In the genomic region with DNA sequence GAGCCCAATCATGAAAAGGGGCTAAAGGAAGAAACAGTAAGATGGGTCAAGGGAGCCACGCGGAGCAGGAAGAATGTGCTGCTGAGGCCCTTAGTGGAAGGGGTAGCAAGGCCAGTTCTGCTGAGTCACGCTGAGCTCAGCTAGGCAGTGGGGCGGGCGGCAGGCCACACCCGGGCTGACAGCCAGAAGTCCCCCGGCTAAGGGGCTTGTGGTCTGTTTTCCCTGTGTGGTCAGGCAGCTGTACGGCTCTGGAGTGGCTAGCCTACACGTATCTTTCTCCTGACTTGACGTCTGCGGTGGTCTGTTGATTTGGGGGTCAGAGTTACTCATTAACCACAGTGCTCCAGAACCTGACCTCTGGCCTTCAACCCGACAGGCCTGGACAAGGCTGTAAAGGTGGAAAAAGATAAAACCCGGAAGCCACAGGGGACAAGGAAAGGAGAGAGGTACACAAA, we compare ENCODE assay signal across 8 mouse cellular contexts. TPM values are rescaled to one million over a fixed set of nuclear protein-coding genes. Genes with fewer than 3 reads are reported as not detected.
DNase-seq lines count a peak whose midpoint lies in the region; ATAC-seq and TF ChIP-seq lines count a peak whose summit lies in the region.

No protein-coding gene starts in this region.

- H3K36me3 ChIP-seq in heart, postnatal 0 days (replicated peaks; ENCODE audit: control insufficient read depth, insufficient read depth, low read length) = peaks cover 45% of the 10 kb centered on the region
- peaks cover 85% of the 10 kb centered on the region for H3K36me3 ChIP-seq in megakaryocyte, embryonic 14.5 days (replicated peaks; ENCODE audit: low read length)
- peaks cover 10% of the 10 kb centered on the region; the same call in 1 of the 2 replicates for H3K36me3 ChIP-seq in stomach, embryonic 15.5 days

- no peak overlapping the region for H3K4me2 ChIP-seq in heart, postnatal 0 days (ENCODE audit: low read depth, low read length)
- peak overlapping the region; percentile 54 for H3K4me2 ChIP-seq in stomach, embryonic 15.5 days

- 0 out of 2 replicates have a peak, but pooled peaks have one; percentile 46 for TF ChIP-seq EP300 in heart, postnatal 0 days (IDR thresholded peaks at IDR 0.05; ENCODE audit: low read depth)

- peak; percentile 74 for ATAC-seq in erythroblast, adult 5-6 weeks (replicated peaks; ENCODE audit: low FRiP score, poor library complexity, severe bottlenecking)
- peak; percentile 6; the same call in 1 of the 2 replicates for ATAC-seq in heart, postnatal 0 days (ENCODE audit: insufficient read depth, low read depth)
- peak; percentile 48 for ATAC-seq in stomach, embryonic 15.5 days (ENCODE audit: insufficient read depth, low FRiP score, low read depth)

- H3K4me1 ChIP-seq in cerebellum, adult 2 months (ENCODE audit: control insufficient read depth, insufficient read depth, low read length) = peaks cover 11% of the 10 kb centered on the region
- H3K4me1 ChIP-seq in heart, postnatal 0 days (ENCODE audit: control insufficient read depth, insufficient read depth) = peaks cover 24% of the 10 kb centered on the region
- peaks cover 73% of the 10 kb centered on the region for H3K4me1 ChIP-seq in megakaryocyte, embryonic 14.5 days
- peaks cover 46% of the 10 kb centered on the region for H3K4me1 ChIP-seq in stomach, embryonic 15.5 days

- peak overlapping the region; percentile 89 for H3K27ac ChIP-seq in cerebellum, adult 2 months (ENCODE audit: insufficient read depth, low read length)
- H3K27ac ChIP-seq in heart, postnatal 0 days (ENCODE audit: low read depth) = peak overlapping the region; percentile 87
- peak overlapping the region; percentile 94 for H3K27ac ChIP-seq in stomach, embryonic 15.5 days

- H3K9me3 ChIP-seq in heart, postnatal 0 days (replicated peaks; ENCODE audit: control insufficient read depth, low read length) = no peaks in the 10 kb centered on the region
- no peaks in the 10 kb centered on the region for H3K9me3 ChIP-seq in megakaryocyte, embryonic 14.5 days
- no peaks in the 10 kb centered on the region for H3K9me3 ChIP-seq in stomach, embryonic 15.5 days

- no peak for TF ChIP-seq POLR2A in cerebellum, adult 2 months (IDR thresholded peaks at IDR 0.05; ENCODE audit: borderline replicate concordance, insufficient read depth, low read length)

- no peaks in the 10 kb centered on the region for H3K27me3 ChIP-seq in cerebellum, adult 2 months (ENCODE audit: control insufficient read depth, insufficient read depth, low read length)
- H3K27me3 ChIP-seq in heart, postnatal 0 days (ENCODE audit: control insufficient read depth, insufficient read depth, low read length) = no peaks in the 10 kb centered on the region
- no peaks in the 10 kb centered on the region for H3K27me3 ChIP-seq in megakaryocyte, embryonic 14.5 days (replicated peaks)
- no peaks in the 10 kb centered on the region for H3K27me3 ChIP-seq in stomach, embryonic 15.5 days (replicated peaks)

- DNase-seq in cerebellum, adult 2 months = peak; percentile 47 to 48
- no peak for DNase-seq in cerebellum, adult 11 months
- peak; percentile 80 for DNase-seq in adrenal gland, adult 8-10 months
- peak; percentile 54 for DNase-seq in heart, postnatal 0 days (ENCODE audit: low spot score)
- DNase-seq in kidney, postnatal 36 days = peak; percentile 72 to 83

- H3K9ac ChIP-seq in heart, postnatal 0 days (replicated peaks; ENCODE audit: low read depth, low read length) = no peak overlapping the region
- H3K9ac ChIP-seq in stomach, embryonic 15.5 days = no peak overlapping the region

- no peak overlapping the region for H3K4me3 ChIP-seq in cerebellum, adult 2 months (replicated peaks; ENCODE audit: insufficient read depth, low read depth, low read length)
- no peak overlapping the region for H3K4me3 ChIP-seq in heart, postnatal 0 days (ENCODE audit: low read depth, low read length)
- peak overlapping the region; percentile 91 for H3K4me3 ChIP-seq in megakaryocyte, embryonic 14.5 days (replicated peaks)
- H3K4me3 ChIP-seq in stomach, embryonic 15.5 days (replicated peaks) = peak overlapping the region; percentile 74

- 26% methylated on average over 13 of the region's 13 CpGs for WGBS in cerebellum, adult 2 months
- WGBS in heart, postnatal 0 days = 10% methylated on average over 13 of the region's 13 CpGs
- 8% methylated on average over 13 of the region's 13 CpGs for WGBS in stomach, embryonic 15.5 days

- no peak for TF ChIP-seq CTCF in cerebellum, adult 2 months (IDR thresholded peaks at IDR 0.05; ENCODE audit: borderline replicate concordance, insufficient read depth, low read depth, low read length)
- TF ChIP-seq CTCF in heart, postnatal 0 days (IDR thresholded peaks at IDR 0.05; ENCODE audit: low read depth) = no peak

RNA-seq across cellular contexts. Expression of gene Ftl1, which starts 1.2 kb away (rescaled TPM):
- polyA plus RNA-seq in cerebellum, adult 2 months (2012; rRNA removed) = 463 and 480 TPM in 2 replicates
- 1,000 to 10,000 TPM; 1,223 to 1,354 (median 1,306) TPM for total RNA-seq in adrenal gland, adult 8-10 months (2022)
- total RNA-seq in erythroblast, adult 5-6 weeks (2015; ENCODE audit: low replicate concordance) = 1,430 and 1,622 TPM in 2 replicates
- total RNA-seq in erythroblast, adult 5-6 weeks (2017; ENCODE audit: low replicate concordance) = 705 and 987 TPM in 2 replicates
- 1,107 and 1,211 TPM in 2 replicates for total RNA-seq in heart, postnatal 0 days (2014; rRNA removed; ENCODE audit: low replicate concordance)
- 2,163 and 2,221 TPM in 2 replicates for polyA plus RNA-seq in heart, postnatal 0 days (2015; fragmentation: Nextera tagmentation; extraction: Ambion mirVana)
- polyA plus RNA-seq in megakaryocyte, embryonic 14.5 days (2012; ENCODE audit: insufficient read depth, low replicate concordance) = 24,502 and 30,989 TPM in 2 replicates
- polyA plus RNA-seq in stomach, embryonic 15.5 days (2015; fragmentation: Nextera tagmentation; extraction: Ambion mirVana) = 4,747 and 4,817 TPM in 2 replicates

RNA-seq across cellular contexts. Expression of gene Bax, which starts 5.8 kb away (rescaled TPM):
- polyA plus RNA-seq in cerebellum, adult 2 months (2012; rRNA removed) = 102 and 103 TPM in 2 replicates
- total RNA-seq in adrenal gland, adult 8-10 months (2022) = 100 to 1,000 TPM in 1 of 4 experiments, 10 to 100 TPM in 3; 71.7 to 105 (median 89.1) TPM
- 8.6 and 12.7 TPM in 2 replicates for total RNA-seq in erythroblast, adult 5-6 weeks (2015; ENCODE audit: low replicate concordance)
- 9.7 and 11.8 TPM in 2 replicates for total RNA-seq in erythroblast, adult 5-6 weeks (2017; ENCODE audit: low replicate concordance)
- total RNA-seq in heart, postnatal 0 days (2014; rRNA removed; ENCODE audit: low replicate concordance) = 48.1 and 88.1 TPM in 2 replicates
- polyA plus RNA-seq in heart, postnatal 0 days (2015; fragmentation: Nextera tagmentation; extraction: Ambion mirVana) = 99.2 and 101 TPM in 2 replicates
- polyA plus RNA-seq in megakaryocyte, embryonic 14.5 days (2012; ENCODE audit: insufficient read depth, low replicate concordance) = 502 and 597 TPM in 2 replicates
- 157 and 168 TPM in 2 replicates for polyA plus RNA-seq in stomach, embryonic 15.5 days (2015; fragmentation: Nextera tagmentation; extraction: Ambion mirVana)

RNA-seq across cellular contexts. Expression of gene Tulp2, which starts 20.8 kb away (rescaled TPM):
- polyA plus RNA-seq in cerebellum, adult 2 months (2012; rRNA removed) = 0.10 TPM in 1 of 2 replicates, not detected in the other
- total RNA-seq in adrenal gland, adult 8-10 months (2022) = 1 to 10 TPM in 2 of 4 experiments, under 1 TPM in 2; 0.20 to 2.5 (median 0.94) TPM
- not detected in 2 replicates for total RNA-seq in erythroblast, adult 5-6 weeks (2015; ENCODE audit: low replicate concordance)
- 0.42 TPM in 1 of 2 replicates, not detected in the other for total RNA-seq in erythroblast, adult 5-6 weeks (2017; ENCODE audit: low replicate concordance)
- not detected in 2 replicates for total RNA-seq in heart, postnatal 0 days (2014; rRNA removed; ENCODE audit: low replicate concordance)
- polyA plus RNA-seq in heart, postnatal 0 days (2015; fragmentation: Nextera tagmentation; extraction: Ambion mirVana) = 0.15 and 0.20 TPM in 2 replicates
- not detected in 2 replicates for polyA plus RNA-seq in megakaryocyte, embryonic 14.5 days (2012; ENCODE audit: insufficient read depth, low replicate concordance)
- 1.4 and 1.8 TPM in 2 replicates for polyA plus RNA-seq in stomach, embryonic 15.5 days (2015; fragmentation: Nextera tagmentation; extraction: Ambion mirVana)

RNA-seq across cellular contexts. Expression of gene Ruvbl2, which starts 23.0 kb away (rescaled TPM):
- 56.8 TPM in 2 replicates for polyA plus RNA-seq in cerebellum, adult 2 months (2012; rRNA removed)
- total RNA-seq in adrenal gland, adult 8-10 months (2022) = 10 to 100 TPM; 36.8 to 43.8 (median 38.8) TPM
- 54.1 and 63.4 TPM in 2 replicates for total RNA-seq in erythroblast, adult 5-6 weeks (2015; ENCODE audit: low replicate concordance)
- 23.1 and 50.1 TPM in 2 replicates for total RNA-seq in erythroblast, adult 5-6 weeks (2017; ENCODE audit: low replicate concordance)
- total RNA-seq in heart, postnatal 0 days (2014; rRNA removed; ENCODE audit: low replicate concordance) = 76.9 and 106 TPM in 2 replicates
- polyA plus RNA-seq in heart, postnatal 0 days (2015; fragmentation: Nextera tagmentation; extraction: Ambion mirVana) = 31.0 and 34.2 TPM in 2 replicates
- polyA plus RNA-seq in megakaryocyte, embryonic 14.5 days (2012; ENCODE audit: insufficient read depth, low replicate concordance) = 90.5 and 244 TPM in 2 replicates
- 127 and 139 TPM in 2 replicates for polyA plus RNA-seq in stomach, embryonic 15.5 days (2015; fragmentation: Nextera tagmentation; extraction: Ambion mirVana)

RNA-seq across cellular contexts. Expression of gene Gm45808, which starts 25.7 kb away (rescaled TPM):
- polyA plus RNA-seq in cerebellum, adult 2 months (2012; rRNA removed) = 0.33 TPM in 1 of 2 replicates, not detected in the other
- total RNA-seq in adrenal gland, adult 8-10 months (2022) = 10 to 100 TPM; 38.9 to 41.2 (median 40.2) TPM
- total RNA-seq in erythroblast, adult 5-6 weeks (2015; ENCODE audit: low replicate concordance) = not detected in 2 replicates
- total RNA-seq in erythroblast, adult 5-6 weeks (2017; ENCODE audit: low replicate concordance) = not detected in 2 replicates
- 14.2 TPM in 1 of 2 replicates, not detected in the other for total RNA-seq in heart, postnatal 0 days (2014; rRNA removed; ENCODE audit: low replicate concordance)
- 0.18 TPM in 1 of 2 replicates, not detected in the other for polyA plus RNA-seq in heart, postnatal 0 days (2015; fragmentation: Nextera tagmentation; extraction: Ambion mirVana)
- polyA plus RNA-seq in megakaryocyte, embryonic 14.5 days (2012; ENCODE audit: insufficient read depth, low replicate concordance) = not detected in 2 replicates
- not detected in 2 replicates for polyA plus RNA-seq in stomach, embryonic 15.5 days (2015; fragmentation: Nextera tagmentation; extraction: Ambion mirVana)

Comparison
In these comparisons a context has a peak if more than half of its experiments do, and no peak if none do; other contexts are left out.
1. H3K4me3 ChIP-seq: peak in megakaryocyte, embryonic 14.5 days (single experiment) and stomach, embryonic 15.5 days (single experiment); none in cerebellum, adult 2 months (single experiment) and heart, postnatal 0 days (single experiment).
2. ATAC-seq: peak in every context shown above with its lines; median percentile 74 in erythroblast, adult 5-6 weeks; 48 in stomach, embryonic 15.5 days; 6 in heart, postnatal 0 days.
3. Peak in every context shown above with its lines, with median percentiles within 50 percentile points of each other: H3K27ac ChIP-seq.